Mouse (Mus musculus) layer of hippocampus, postnatal 25 days (tissue): Measurements from ENCODE around the gene Retnlg. TPM values are rescaled to one million over a fixed set of nuclear protein-coding genes. Genes with fewer than 3 reads are reported as not detected.
"Not testable (repeated sequence)": the region's sequence is repeated elsewhere in the genome, so short reads cannot be mapped to it uniquely, and the experiment has no call there.

Source experiments
- DNase-seq, 2 experiments: peaks; one replicate each; pipeline ENCODE4 v3.0.0; 2022; ENCODE audit warnings: mixed read lengths in 2 of 2, low spot score in 1 of 2; ENCODE audit errors: extremely low spot score in 1 of 2
- total RNA-seq, 2 experiments: library from RNA; stranded (reverse); gene quantifications; 2 replicates each; pipeline ENCODE4 v1.2.3; 2021

Retnlg gene
- not detected for total RNA-seq

DNA sequence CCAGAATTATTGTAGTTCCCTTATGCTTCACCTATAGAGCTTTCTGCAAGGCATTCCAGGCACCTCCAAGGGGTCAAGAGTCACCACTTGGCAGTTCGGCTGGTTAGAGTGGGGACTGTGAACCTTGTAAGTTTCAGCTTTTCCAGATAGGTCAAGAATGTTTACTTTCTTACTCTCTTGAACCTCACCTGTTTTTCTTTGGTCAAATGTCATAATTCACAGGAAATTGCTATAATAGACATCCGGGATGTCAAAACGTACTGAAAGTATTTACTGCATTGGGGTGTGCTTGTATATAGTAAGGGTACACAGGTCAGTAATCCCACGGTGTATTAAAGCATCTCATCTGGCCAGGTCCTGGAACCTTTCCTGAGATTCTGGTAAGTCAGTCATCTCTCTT lies at the start of gene Retnlg:
Gene Retnlg, plus strand, starts transcription at position 301 of the 400 bp plus-strand sequence.
- no peak for DNase-seq

DNA sequence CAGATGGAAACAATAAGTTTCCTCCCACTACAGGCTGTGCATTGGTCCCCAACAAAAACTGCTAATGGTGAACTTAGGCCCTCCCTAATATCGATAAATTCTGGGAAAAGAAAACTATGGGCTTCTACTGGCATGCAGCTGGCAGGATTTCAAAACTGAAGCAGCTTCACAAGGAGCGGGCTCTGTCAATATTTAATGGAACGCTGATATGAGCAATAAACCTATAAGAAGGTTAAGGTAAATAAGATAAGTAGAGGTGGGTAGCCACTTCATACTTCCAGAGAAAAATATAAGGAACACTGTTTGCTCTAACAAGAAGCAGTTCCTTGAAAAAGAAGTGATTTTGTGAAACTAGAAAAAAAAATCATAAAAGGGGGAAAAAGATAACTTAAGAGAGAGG lies 45.9 kb upstream of the Retnlg start:
- DNase-seq = no peak

GRCm38 (mm10) chr16:48827625-48828024 lies 44.8 kb upstream of the Retnlg start:
- DNase-seq = no peak

DNA sequence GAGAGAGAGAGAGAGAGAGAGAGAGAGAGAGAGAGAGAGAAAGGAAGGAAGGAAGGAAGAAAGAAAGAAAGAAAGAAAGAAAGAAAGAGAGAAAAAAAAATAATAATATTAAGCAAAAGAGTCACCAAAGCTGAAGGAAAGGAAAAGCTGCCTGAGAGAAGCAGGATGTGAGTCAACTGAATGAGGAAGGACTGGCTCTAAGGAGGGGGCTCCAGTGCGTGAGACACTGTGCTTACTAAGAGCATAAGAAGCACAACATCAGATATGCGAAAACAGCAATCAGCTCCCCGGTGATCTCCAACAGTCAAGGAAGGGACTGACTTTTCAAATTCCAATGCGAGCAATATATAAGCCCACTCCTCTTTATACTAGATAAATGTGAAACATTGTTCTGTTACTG lies 43.4 kb upstream of the Retnlg start:
- DNase-seq = no peak

DNA sequence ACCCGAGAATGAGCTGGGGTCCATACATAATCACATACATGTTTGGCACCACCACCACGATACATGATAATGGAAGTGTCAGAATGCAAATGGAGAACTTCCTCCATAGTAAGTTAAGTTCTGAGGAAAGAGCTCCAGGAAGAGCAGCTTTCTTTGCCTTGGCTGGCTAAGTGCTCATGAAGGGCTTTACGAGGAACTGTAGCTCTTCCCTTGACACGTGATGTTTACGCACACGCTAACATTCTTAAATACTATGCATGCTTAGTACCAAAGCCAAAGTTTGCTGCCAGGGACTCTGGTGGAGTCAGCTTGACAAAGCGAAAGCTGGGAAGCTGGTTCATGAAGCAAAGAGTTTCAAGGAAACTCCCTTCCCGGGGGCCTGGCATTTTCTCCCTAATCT lies 40.4 kb upstream of the Retnlg start:
- no peak for DNase-seq

- not testable (repeated sequence) for DNase-seq
These were observed 38.8 kb upstream of the Retnlg start for GRCm38 (mm10) chr16:48833626-48834025.

GRCm38 (mm10) chr16:48842266-48842665 lies 30.2 kb upstream of the Retnlg start, which contains the start of gene Retnla:
Gene Retnla (plus strand): TSS chr16:48842551.
- DNase-seq = no peak

DNA sequence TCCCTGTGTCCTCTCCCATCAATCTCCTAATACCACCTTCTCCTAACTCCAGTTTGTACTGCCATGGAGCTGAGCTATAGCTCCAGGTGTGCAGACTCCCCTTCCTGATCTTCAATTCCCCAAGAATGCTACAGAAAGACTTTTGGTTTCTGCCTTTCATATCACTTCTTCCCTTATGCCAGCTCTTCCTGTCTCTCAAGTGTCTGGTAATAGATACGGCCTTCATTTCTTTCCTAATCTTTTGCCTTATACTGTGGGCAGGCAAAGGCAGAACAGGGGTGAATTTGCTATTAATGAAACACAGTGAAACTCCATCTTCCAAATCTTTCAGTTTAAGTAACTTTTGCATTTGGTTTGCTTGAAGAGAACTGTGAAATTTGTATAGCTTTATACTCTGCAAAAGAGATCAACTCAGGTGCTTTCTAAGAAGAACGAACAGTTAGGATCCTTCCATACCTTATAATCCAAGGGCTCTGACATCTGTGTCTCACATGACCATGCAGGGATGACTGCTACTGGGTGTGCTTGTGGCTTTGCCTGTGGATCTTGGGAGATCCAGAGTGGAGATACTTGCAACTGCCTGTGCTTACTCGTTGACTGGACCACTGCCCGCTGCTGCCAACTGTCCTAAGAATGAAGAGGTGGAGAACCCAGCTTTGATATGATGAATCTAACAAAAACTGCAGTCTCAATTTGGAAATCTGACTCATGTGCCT lies 28.6 kb upstream of the Retnlg start:
- DNase-seq = no peak

DNA sequence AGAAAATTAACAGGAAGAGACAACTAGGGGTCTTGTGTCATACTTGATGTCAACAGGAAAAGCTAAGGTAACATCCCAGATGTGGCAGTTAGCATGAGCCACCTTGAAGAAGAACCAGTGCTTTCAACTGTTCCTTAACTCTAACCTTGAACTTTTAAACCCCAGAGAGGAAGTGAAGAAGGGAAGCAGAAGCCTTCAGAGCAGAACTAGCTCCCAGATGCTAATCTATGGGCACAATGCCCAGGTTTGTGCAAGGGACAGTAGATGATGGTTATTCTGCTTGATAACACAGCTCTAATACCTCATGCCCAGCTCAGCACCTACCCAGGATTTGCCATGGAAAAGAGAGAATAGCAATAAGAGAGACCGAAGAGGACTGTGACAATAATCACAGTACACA lies 7.4 kb upstream of the Retnlg start:
- DNase-seq = not testable (repeated sequence)

DNA sequence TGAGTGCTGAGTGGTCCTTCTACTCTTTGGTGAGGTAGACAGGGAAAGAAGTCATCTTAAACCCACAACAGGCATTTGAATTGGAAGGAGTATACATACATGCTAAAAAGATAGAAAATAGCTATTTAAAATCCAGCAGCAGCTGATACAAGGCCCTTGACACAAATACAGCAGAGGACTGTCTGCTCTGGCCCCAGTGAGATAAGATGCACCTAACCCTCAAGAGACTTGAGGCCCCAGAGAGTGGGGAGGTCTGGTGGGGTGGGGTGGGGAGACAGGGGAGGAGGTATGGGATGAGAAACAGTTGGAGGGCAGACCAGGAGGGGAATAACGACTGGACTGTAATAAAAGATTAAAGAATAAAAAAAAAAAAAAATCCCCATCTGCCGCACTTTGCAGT lies 4.7 kb upstream of the Retnlg start:
- DNase-seq = no peak

GRCm38 (mm10) chr16:48868663-48869062 lies 3.8 kb upstream of the Retnlg start:
- no peak for DNase-seq

- DNase-seq = no peak
These were observed 2.8 kb upstream of the Retnlg start for GRCm38 (mm10) chr16:48869671-48870070.

DNA sequence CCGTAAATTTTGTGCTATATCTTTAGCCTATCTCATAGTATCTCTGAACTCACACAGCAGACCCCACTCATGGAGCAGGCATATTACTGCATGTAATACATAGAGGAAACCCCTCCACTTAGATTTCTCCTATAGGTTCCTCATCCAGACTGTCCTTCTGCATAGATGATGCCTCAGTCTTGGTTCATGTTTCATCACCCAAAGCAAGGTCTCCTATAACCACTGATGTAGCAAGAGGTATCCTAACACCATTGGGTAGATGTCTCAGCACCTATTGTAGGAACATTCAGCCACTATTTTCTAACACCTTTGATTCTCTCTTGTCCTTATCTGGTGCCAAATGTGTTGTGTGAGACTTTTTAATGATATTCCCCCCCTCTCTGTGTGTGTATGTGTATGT lies 667 bp upstream of the Retnlg start:
- DNase-seq = no peak

DNA sequence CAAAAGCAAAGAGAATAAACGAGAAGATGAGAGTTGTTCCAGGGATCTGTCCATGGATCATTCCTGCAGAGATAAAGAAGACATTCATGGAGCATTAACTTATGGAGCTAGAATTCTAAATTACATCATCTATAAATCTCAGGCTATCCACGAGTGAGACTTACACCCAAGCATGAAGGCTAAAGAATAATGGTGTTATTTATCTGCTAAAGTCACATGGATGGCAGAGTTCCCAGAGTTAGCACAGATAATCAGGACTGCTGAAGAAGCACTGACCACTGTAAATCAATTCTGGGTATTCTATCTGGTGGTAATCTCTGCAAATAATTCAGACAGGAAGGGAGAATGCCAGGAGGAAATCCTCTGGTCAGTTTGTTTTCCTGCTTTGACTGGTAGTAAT lies 18.3 kb downstream of the Retnlg start:
- DNase-seq = no peak

GRCm38 (mm10) chr16:48899868-48900267 lies 27.4 kb downstream of the Retnlg start:
- no peak for DNase-seq

GRCm38 (mm10) chr16:48911184-48911583 lies 38.8 kb downstream of the Retnlg start:
- DNase-seq = no peak

GRCm38 (mm10) chr16:48913206-48913605 lies 40.8 kb downstream of the Retnlg start:
- DNase-seq = no peak

DNA sequence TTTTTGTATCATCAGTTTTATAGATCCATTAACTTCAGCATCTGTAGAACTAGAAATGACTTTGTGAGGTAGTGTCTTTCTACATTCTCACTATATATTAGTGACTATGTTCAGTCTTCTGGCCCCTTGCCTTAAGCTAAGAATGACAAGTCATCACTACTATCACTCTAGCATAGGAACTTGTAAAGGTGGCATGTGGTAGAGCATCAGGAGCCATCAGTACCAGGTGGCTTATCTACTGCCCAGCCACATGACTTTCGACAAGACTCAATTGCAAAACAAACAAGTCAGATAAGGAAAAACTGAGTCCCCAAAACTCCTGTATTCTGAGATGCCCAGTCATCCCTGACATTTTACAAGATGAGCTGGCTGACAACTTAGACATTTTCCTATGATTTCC lies 51.3 kb downstream of the Retnlg start:
- DNase-seq = no peak

Other genes with a start within 250 kb of the Retnlg start
- under 1 TPM; 0.47 TPM for gene Trat1, start 100.6 kb upstream of the Retnlg start, total RNA-seq
- not detected for gene Retnlb, start 55.8 kb upstream of the Retnlg start, total RNA-seq
- gene Retnla, start 30.1 kb upstream of the Retnlg start, total RNA-seq = not detected
- 10 to 100 TPM; 80.1 to 82.7 TPM for gene Dzip3, start 121.5 kb downstream of the Retnlg start, total RNA-seq
- gene Cip2a, start 121.6 kb downstream of the Retnlg start, total RNA-seq = 1 to 10 TPM; 1.6 to 2.5 TPM
- gene Myh15, start 184.9 kb downstream of the Retnlg start, total RNA-seq = under 1 TPM; 0.75 to 0.86 TPM